Mouse (Mus musculus): ENCODE measurements around the gene Aplp2. TPM values are rescaled to one million over a fixed set of nuclear protein-coding genes. Genes with fewer than 3 reads are reported as not detected.
A peak's percentile ranks its signal among the peaks of the same experiment; 100 is the strongest.

Gene Aplp2
- total and polyA plus RNA-seq, 2 experiments, result 195 to 276 TPM

GRCm38 (mm10) chr9:31245006-31245405, 33.4 kb upstream of the Aplp2 start:
- no peak overlapping the region for H3K9ac ChIP-seq (ENCODE audit: low read depth, low read length)
- no peaks in the 10 kb centered on the region for H3K4me1 ChIP-seq (ENCODE audit: control insufficient read depth, insufficient read depth, low read length)
- H3K27me3 ChIP-seq (ENCODE audit: control insufficient read depth, insufficient read depth, low read length), result no peaks in the 10 kb centered on the region
- no peak overlapping the region for H3K27ac ChIP-seq (replicated peaks; ENCODE audit: insufficient read depth, low read depth, low read length)
- no peak overlapping the region for H3K4me3 ChIP-seq (ENCODE audit: insufficient read depth, low read depth, low read length)
- TF ChIP-seq POLR2A (IDR thresholded peaks at IDR 0.05; ENCODE audit: extremely low read depth, insufficient read depth, low read length) (no peak), CTCF (IDR thresholded peaks at IDR 0.05; ENCODE audit: low read depth, low read length) (no peak)
- H3K79me2 ChIP-seq (ENCODE audit: control insufficient read depth, insufficient read depth, low read length), result no peaks in the 10 kb centered on the region
- DNase-seq (ENCODE audit: extremely low read depth, low read depth, low spot score), result no peak
- H3K36me3 ChIP-seq (ENCODE audit: control insufficient read depth, insufficient read depth, low read length), result no peaks in the 10 kb centered on the region
- 95% methylated on average over 6 of the region's 6 CpGs for WGBS

- no peaks in the 10 kb centered on the region for H3K36me3 ChIP-seq (ENCODE audit: control insufficient read depth, insufficient read depth, low read length)
- no peaks in the 10 kb centered on the region for H3K27me3 ChIP-seq (ENCODE audit: control insufficient read depth, insufficient read depth, low read length)
- H3K79me2 ChIP-seq (ENCODE audit: control insufficient read depth, insufficient read depth, low read length), result no peaks in the 10 kb centered on the region
- H3K9ac ChIP-seq (ENCODE audit: low read depth, low read length), result no peak overlapping the region
- TF ChIP-seq POLR2A (IDR thresholded peaks at IDR 0.05; ENCODE audit: extremely low read depth, insufficient read depth, low read length) (no peak), CTCF (IDR thresholded peaks at IDR 0.05; ENCODE audit: low read depth, low read length) (no peak)
- DNase-seq (ENCODE audit: extremely low read depth, low read depth, low spot score), result no peak
- WGBS, result 88% methylated on average over 5 of the region's 5 CpGs
- no peak overlapping the region for H3K27ac ChIP-seq (replicated peaks; ENCODE audit: insufficient read depth, low read depth, low read length)
- no peak overlapping the region for H3K4me3 ChIP-seq (ENCODE audit: insufficient read depth, low read depth, low read length)
- peaks cover 1% of the 10 kb centered on the region; the same call in 1 of the 2 replicates for H3K4me1 ChIP-seq (ENCODE audit: control insufficient read depth, insufficient read depth, low read length)
Measured at GRCm38 (mm10) chr9:31243939-31244333, 32.3 kb upstream of the Aplp2 start.

GRCm38 (mm10) chr9:31243306-31243938, 31.8 kb upstream of the Aplp2 start:
- H3K9ac ChIP-seq (ENCODE audit: low read depth, low read length), result no peak overlapping the region
- H3K4me1 ChIP-seq (ENCODE audit: control insufficient read depth, insufficient read depth, low read length), result peaks cover 5% of the 10 kb centered on the region
- no peak overlapping the region for H3K4me3 ChIP-seq (ENCODE audit: insufficient read depth, low read depth, low read length)
- no peak overlapping the region for H3K27ac ChIP-seq (replicated peaks; ENCODE audit: insufficient read depth, low read depth, low read length)
- WGBS, result 72% methylated on average over 18 of the region's 18 CpGs
- TF ChIP-seq POLR2A (IDR thresholded peaks at IDR 0.05; ENCODE audit: extremely low read depth, insufficient read depth, low read length) (no peak), CTCF (IDR thresholded peaks at IDR 0.05; ENCODE audit: low read depth, low read length) (no peak)
- H3K79me2 ChIP-seq (ENCODE audit: control insufficient read depth, insufficient read depth, low read length), result no peaks in the 10 kb centered on the region
- DNase-seq (ENCODE audit: extremely low read depth, low read depth, low spot score), result no peak
- no peaks in the 10 kb centered on the region for H3K27me3 ChIP-seq (ENCODE audit: control insufficient read depth, insufficient read depth, low read length)
- H3K36me3 ChIP-seq (ENCODE audit: control insufficient read depth, insufficient read depth, low read length), result no peaks in the 10 kb centered on the region

- 70% methylated on average over 7 of the region's 7 CpGs for WGBS
- Histone ChIP-seq H3K79me2 (ENCODE audit: control insufficient read depth, insufficient read depth, low read length) (no peaks in the 10 kb centered on the region), H3K36me3 (ENCODE audit: control insufficient read depth, insufficient read depth, low read length) (no peaks in the 10 kb centered on the region), H3K27me3 (ENCODE audit: control insufficient read depth, insufficient read depth, low read length) (no peaks in the 10 kb centered on the region), H3K27ac (replicated peaks; ENCODE audit: insufficient read depth, low read depth, low read length) (no peak overlapping the region), H3K9ac (ENCODE audit: low read depth, low read length) (no peak overlapping the region), H3K4me3 (ENCODE audit: insufficient read depth, low read depth, low read length) (no peak overlapping the region), H3K4me1 (ENCODE audit: control insufficient read depth, insufficient read depth, low read length) (peaks cover 6% of the 10 kb centered on the region)
- TF ChIP-seq CTCF (IDR thresholded peaks at IDR 0.05; ENCODE audit: low read depth, low read length), result no peak
- TF ChIP-seq POLR2A (IDR thresholded peaks at IDR 0.05; ENCODE audit: extremely low read depth, insufficient read depth, low read length), result no peak
- DNase-seq (ENCODE audit: extremely low read depth, low read depth, low spot score), result peak; percentile 63
Measured at GRCm38 (mm10) chr9:31241208-31241699, 29.6 kb upstream of the Aplp2 start.

- H3K9ac ChIP-seq (ENCODE audit: low read depth, low read length), result no peak overlapping the region
- H3K36me3 ChIP-seq (ENCODE audit: control insufficient read depth, insufficient read depth, low read length), result no peaks in the 10 kb centered on the region
- H3K4me1 ChIP-seq (ENCODE audit: control insufficient read depth, insufficient read depth, low read length), result peaks cover 6% of the 10 kb centered on the region
- WGBS, result 87% methylated on average over 8 of the region's 8 CpGs
- TF ChIP-seq CTCF (IDR thresholded peaks at IDR 0.05; ENCODE audit: low read depth, low read length), result no peak
- TF ChIP-seq POLR2A (IDR thresholded peaks at IDR 0.05; ENCODE audit: extremely low read depth, insufficient read depth, low read length), result no peak
- no peak overlapping the region for H3K4me3 ChIP-seq (ENCODE audit: insufficient read depth, low read depth, low read length)
- no peak overlapping the region for H3K27ac ChIP-seq (replicated peaks; ENCODE audit: insufficient read depth, low read depth, low read length)
- H3K79me2 ChIP-seq (ENCODE audit: control insufficient read depth, insufficient read depth, low read length), result no peaks in the 10 kb centered on the region
- no peak for DNase-seq (ENCODE audit: extremely low read depth, low read depth, low spot score)
- no peaks in the 10 kb centered on the region for H3K27me3 ChIP-seq (ENCODE audit: control insufficient read depth, insufficient read depth, low read length)
Measured at GRCm38 (mm10) chr9:31240522-31241207, 29.1 kb upstream of the Aplp2 start.

- Histone ChIP-seq H3K4me3 (ENCODE audit: insufficient read depth, low read depth, low read length) (no peak overlapping the region), H3K36me3 (ENCODE audit: control insufficient read depth, insufficient read depth, low read length) (no peaks in the 10 kb centered on the region), H3K27ac (replicated peaks; ENCODE audit: insufficient read depth, low read depth, low read length) (no peak overlapping the region), H3K4me1 (ENCODE audit: control insufficient read depth, insufficient read depth, low read length) (peaks cover 6% of the 10 kb centered on the region), H3K9ac (ENCODE audit: low read depth, low read length) (no peak overlapping the region), H3K79me2 (ENCODE audit: control insufficient read depth, insufficient read depth, low read length) (no peaks in the 10 kb centered on the region), H3K27me3 (ENCODE audit: control insufficient read depth, insufficient read depth, low read length) (no peaks in the 10 kb centered on the region)
- 93% methylated on average over 2 of the region's 2 CpGs for WGBS
- TF ChIP-seq CTCF (IDR thresholded peaks at IDR 0.05; ENCODE audit: low read depth, low read length), result no peak
- no peak for TF ChIP-seq POLR2A (IDR thresholded peaks at IDR 0.05; ENCODE audit: extremely low read depth, insufficient read depth, low read length)
- DNase-seq (ENCODE audit: extremely low read depth, low read depth, low spot score), result no peak
Measured at GRCm38 (mm10) chr9:31239551-31239950, 27.9 kb upstream of the Aplp2 start.
